Mouse (Mus musculus) lung, embryonic 15.5 days (tissue): ENCODE measurements at regions not wholly inside any gene's neighbourhood (a gene's known extent, or its start where the extent isn't known, plus 50 kb on each side); places are given as distances from the start of the nearest gene placed in this dataset.

ENCODE experiments used
- ATAC-seq: fragments of 200-750 bp; cut with Nextera tagmentation; 2 replicates; pipeline ENCODE4 v1.8.0; 2017; ENCODE audit warnings: moderate number of reproducible peaks, borderline replicate concordance; ENCODE audit not compliant: low FRiP score, low TSS enrichment; ENCODE audit errors: extremely low read depth
- H3K27ac ChIP-seq: fragments of 300-500 bp; sonication (generic); 2 replicates; pipeline ENCODE4 v1.5.1; 2015; ENCODE audit warnings: moderate library complexity, mild to moderate bottlenecking, inconsistent platforms
- H3K27me3 ChIP-seq: fragments of 300-500 bp; sonication (generic); 2 replicates; pipeline ENCODE4 v1.6.1; 2015; ENCODE audit warnings: inconsistent platforms
- H3K36me3 ChIP-seq: fragments of 300-500 bp; sonication (generic); 2 replicates; pipeline ENCODE4 v1.6.1; 2015; ENCODE audit warnings: inconsistent platforms
- H3K4me1 ChIP-seq: fragments of 300-500 bp; sonication (generic); 2 replicates; pipeline ENCODE4 v1.6.1; 2015; ENCODE audit warnings: inconsistent platforms
- H3K4me2 ChIP-seq: fragments of 300-500 bp; sonication (generic); 2 replicates; pipeline ENCODE4 v1.6.1; 2015; ENCODE audit warnings: inconsistent platforms, mild to moderate bottlenecking, moderate library complexity
- H3K4me3 ChIP-seq: fragments of 300-500 bp; sonication (generic); 2 replicates; pipeline ENCODE4 v1.5.1; 2015; ENCODE audit warnings: mild to moderate bottlenecking, inconsistent platforms
- H3K9ac ChIP-seq: fragments of 300-500 bp; sonication (generic); 2 replicates; pipeline ENCODE4 v1.6.1; 2015; ENCODE audit warnings: inconsistent platforms
- H3K9me3 ChIP-seq: fragments of 300-500 bp; sonication (generic); 2 replicates; pipeline ENCODE4 v1.6.1; 2016; ENCODE audit warnings: inconsistent platforms
- WGBS: fragments of 180-500 bp; shearing (Covaris S2); methylation state at CpG from one replicate; pipeline ENCODE4 v1.1.7; 2015; 5-methylcytosine and 5-hydroxymethylcytosine counted together

DNA sequence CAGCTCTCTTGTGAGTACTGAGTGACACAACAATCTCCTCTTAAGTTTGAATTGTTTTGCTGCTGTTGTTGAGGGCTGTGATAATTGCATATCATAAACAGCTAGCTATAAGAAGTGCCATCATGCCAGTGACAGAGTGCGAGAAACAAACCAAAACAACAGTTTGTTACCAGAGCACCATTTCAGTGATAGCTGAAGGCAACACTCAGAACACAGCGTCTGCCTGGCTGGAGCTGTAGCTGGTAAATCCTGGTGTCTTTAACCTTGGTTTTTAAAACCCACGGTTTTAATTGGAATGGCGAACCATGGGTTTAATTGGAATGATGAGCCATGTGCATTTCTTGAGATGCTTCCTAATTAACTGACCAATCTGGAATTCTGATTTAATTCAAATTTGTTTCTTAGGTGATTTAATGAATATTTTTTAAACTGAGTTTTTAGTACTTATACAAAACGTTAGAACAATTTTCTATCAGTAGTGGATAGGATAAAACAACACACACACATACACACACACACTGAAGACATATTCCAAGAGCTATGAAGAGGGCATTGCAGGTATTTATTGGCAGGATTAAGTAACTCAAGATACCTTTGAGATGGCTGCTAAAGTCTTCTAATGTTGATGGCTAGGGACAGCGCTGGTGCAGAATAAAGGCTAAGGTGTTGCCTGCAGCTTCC, 284.2 kb upstream of the Emcn start:
- Histone ChIP-seq H3K27me3 (no peaks in the 10 kb centered on the region), H3K9ac (no peak overlapping the region), H3K4me3 (no peak overlapping the region), H3K4me1 (no peaks in the 10 kb centered on the region), H3K4me2 (no peak overlapping the region), H3K27ac (no peak overlapping the region), H3K36me3 (no peaks in the 10 kb centered on the region), H3K9me3 (no peaks in the 10 kb centered on the region)
- 78% methylated on average over 6 of the region's 6 CpGs for WGBS
- ATAC-seq, result no peak

DNA sequence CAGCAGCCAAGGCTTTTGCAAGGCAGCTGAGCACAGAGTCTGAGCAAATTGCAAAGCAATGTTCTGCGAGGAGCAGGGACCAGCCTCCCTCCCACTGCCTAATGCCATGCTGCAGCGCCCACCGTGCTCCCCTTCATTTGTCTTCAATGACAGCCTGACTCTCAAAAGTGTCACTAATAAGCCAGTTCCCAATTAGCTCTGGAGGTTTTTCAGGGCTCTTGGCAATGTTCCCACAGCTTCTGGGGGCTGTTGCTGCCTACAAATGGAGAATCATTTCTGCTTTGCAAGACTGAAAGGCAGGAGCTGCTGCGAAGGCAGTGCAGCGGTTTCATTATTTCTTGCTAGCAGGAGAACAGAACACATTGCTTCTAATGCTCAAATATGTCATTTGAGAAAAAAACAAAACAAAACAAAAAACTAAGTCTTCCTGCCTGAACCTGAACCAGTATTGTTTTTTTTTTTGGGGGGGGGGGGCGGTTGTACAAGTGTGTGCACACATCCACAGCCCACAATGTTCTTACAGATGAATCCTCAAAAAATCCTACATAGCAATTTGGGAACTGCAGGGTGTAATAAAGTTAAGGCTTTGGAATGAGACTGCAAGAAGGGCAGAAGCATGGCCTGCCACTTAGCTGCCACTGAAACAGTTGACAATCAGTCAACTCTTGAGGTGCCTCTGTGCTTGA, 283.5 kb upstream of the Emcn start:
- Histone ChIP-seq H3K4me2 (no peak overlapping the region), H3K9ac (no peak overlapping the region), H3K4me1 (no peaks in the 10 kb centered on the region), H3K9me3 (no peaks in the 10 kb centered on the region), H3K27me3 (no peaks in the 10 kb centered on the region), H3K4me3 (no peak overlapping the region), H3K36me3 (no peaks in the 10 kb centered on the region), H3K27ac (no peak overlapping the region)
- no peak for ATAC-seq
- WGBS, result 51% methylated on average over 6 of the region's 6 CpGs

DNA sequence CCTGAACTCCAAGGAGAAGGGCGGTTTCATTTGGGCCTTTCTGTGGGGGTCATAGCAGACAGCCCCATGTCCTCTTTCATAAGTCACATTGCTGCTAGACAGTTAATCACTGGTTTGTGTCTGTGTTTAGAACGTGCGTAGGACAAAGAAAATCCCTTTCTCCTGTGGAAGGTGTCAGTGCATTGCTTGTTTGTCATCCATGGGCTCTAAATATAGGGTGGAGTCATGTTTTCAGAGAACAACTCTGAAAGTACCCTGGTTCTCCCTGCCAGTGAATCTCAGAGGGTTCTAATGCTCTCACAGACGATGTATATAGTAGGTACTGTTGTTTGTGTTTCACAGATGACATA, 283.0 kb upstream of the Emcn start:
- no peaks in the 10 kb centered on the region for H3K4me1 ChIP-seq
- H3K27me3 ChIP-seq, result no peaks in the 10 kb centered on the region
- H3K36me3 ChIP-seq, result no peaks in the 10 kb centered on the region
- no peak overlapping the region for H3K9ac ChIP-seq
- no peaks in the 10 kb centered on the region for H3K9me3 ChIP-seq
- no peak overlapping the region for H3K4me2 ChIP-seq
- no peak overlapping the region for H3K4me3 ChIP-seq
- WGBS, result 76% methylated on average over 4 of the region's 4 CpGs
- no peak for ATAC-seq
- H3K27ac ChIP-seq, result no peak overlapping the region

DNA sequence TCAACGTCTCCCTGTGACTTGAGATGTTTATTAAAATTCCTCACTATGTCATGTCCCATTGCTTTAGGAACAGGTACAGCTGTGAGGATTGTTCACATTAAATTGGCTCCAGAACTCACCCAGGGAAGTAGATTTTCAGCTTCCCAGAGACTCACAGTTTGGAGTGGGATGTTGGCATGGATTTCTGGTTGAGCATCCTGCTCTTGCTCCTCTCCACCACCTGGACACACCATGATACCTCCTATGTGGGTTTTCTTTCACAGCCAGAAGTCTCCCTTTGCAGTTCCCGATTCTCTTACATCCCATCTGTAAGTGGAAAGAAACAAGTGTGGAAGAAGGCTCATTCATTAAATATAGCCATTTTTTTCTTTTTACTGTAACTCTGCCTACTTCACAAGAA, 278.8 kb upstream of the Emcn start:
- Histone ChIP-seq H3K4me3 (no peak overlapping the region), H3K36me3 (no peaks in the 10 kb centered on the region), H3K4me1 (no peaks in the 10 kb centered on the region), H3K27ac (no peak overlapping the region), H3K27me3 (no peaks in the 10 kb centered on the region), H3K9ac (no peak overlapping the region), H3K9me3 (no peaks in the 10 kb centered on the region), H3K4me2 (no peak overlapping the region)
- WGBS, result 69% methylated on average over 2 of the region's 2 CpGs
- no peak for ATAC-seq

DNA sequence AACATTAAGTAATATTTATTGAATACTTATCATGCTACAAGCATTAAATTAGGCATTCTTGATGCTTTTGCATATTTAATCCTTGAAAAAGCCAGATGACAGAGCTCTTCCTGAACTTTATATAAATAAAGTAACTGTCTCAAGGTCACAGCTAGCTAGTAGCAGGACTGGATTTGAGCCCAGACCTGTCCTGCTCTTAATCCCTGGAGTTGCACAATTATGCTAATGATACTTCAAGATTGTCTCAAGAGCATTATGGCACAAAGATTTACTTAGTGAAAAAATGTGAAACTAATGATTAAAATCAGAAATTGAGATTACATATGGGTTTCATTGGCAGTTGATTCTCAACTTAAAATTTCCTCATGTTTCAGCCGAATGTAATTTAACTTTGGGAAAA, 273.5 kb upstream of the Emcn start:
- H3K4me3 ChIP-seq, result no peak overlapping the region
- WGBS, result 67% methylated on average over 1 of the region's 1 CpGs
- ATAC-seq, result no peak

DNA sequence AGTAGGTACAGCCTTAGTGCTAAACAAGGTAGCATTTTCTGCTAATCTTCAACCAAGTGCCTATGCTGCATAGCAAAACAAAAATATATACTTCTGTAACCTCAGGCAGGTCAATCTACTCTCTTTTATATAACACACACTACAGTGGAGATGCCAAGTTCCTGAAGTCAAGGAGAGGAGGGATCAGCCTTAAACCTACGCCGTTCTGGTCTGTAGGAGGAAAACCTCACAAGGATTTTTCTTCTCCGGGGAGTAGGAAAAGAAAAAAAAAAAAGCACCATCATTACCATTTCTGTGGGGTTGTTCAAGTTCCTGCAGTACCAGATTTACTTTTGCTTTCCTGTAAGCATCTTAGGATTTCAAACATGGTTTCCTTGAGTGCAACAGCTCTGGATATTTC, 271.5 kb upstream of the Emcn start:
- Histone ChIP-seq H3K36me3 (no peaks in the 10 kb centered on the region), H3K9me3 (no peaks in the 10 kb centered on the region), H3K4me2 (no peak overlapping the region), H3K27ac (no peak overlapping the region), H3K9ac (no peak overlapping the region), H3K27me3 (no peaks in the 10 kb centered on the region), H3K4me3 (no peak overlapping the region), H3K4me1 (no peaks in the 10 kb centered on the region)
- no peak for ATAC-seq
- 93% methylated on average over 3 of the region's 3 CpGs for WGBS

More for the DNA sequence above, 273.5 kb upstream of the Emcn start:
- Histone ChIP-seq H3K27ac (no peak overlapping the region), H3K4me1 (no peaks in the 10 kb centered on the region), H3K27me3 (no peaks in the 10 kb centered on the region), H3K36me3 (no peaks in the 10 kb centered on the region), H3K9ac (no peak overlapping the region), H3K9me3 (no peaks in the 10 kb centered on the region), H3K4me2 (no peak overlapping the region)

DNA sequence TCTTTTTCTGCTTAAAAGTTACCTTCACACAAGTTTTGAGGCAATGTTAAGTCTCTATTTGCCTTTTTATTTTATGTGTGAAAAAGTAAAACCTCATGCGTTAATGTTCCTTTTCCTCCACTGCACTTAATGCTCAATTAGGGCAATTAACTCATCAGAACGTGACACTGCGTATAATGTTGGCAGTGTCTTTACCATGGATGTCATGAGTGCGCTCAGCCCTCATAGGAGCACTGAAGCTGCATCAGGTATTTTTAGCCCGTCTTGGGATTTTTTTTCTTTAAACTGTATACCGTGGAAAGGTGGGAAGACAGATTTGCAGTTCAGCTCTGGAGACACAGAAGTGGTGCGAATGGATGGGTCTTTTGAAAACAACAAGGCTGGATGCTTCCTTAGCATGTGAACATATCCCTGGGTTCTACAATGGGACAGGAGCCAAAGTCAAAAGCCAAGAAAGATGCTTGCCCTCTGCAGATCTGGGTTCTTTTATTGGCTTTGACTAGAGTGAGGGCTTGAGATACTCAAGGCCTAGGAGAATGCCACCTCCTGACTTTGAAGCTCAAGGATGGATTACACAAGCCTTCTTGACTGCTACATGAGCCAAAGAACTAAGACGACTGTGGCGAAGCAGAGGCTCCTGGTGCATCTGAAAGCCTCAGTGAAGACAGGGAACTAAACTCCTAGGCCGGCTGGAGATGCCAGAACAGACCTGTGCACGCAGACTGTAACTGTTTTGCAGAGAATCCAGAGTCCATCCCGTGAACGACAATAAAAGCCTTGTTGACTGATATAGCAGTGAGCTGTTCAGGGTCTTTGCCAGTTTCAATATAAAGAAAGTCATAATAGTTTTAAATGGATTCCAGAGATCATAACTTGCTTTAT, 262.9 kb upstream of the Emcn start:
- WGBS, result 87% methylated on average over 13 of the region's 13 CpGs
- H3K9me3 ChIP-seq, result no peaks in the 10 kb centered on the region
- no peaks in the 10 kb centered on the region for H3K36me3 ChIP-seq
- no peak overlapping the region for H3K4me2 ChIP-seq
- no peaks in the 10 kb centered on the region for H3K27me3 ChIP-seq
- H3K27ac ChIP-seq, result no peak overlapping the region
- H3K9ac ChIP-seq, result no peak overlapping the region
- no peak overlapping the region for H3K4me3 ChIP-seq
- H3K4me1 ChIP-seq, result no peaks in the 10 kb centered on the region
- ATAC-seq, result no peak

DNA sequence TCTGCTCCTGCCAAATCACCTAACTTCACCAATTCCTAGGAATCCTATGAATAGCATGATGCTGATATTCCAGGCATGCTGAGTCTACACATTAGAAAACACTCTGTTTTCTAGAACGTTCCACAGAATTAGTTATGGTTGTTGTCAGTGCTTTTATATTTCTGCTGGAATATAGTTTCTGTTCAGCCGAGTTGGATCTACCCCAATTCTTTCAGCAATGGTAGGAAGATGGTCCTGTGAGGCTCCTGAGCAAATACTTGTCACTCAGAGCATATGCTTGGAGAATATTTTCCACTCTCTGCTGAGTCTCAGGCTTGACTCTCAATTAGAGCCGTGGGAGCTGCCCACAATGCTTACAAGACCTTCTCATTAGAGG, 262.3 kb upstream of the Emcn start:
- H3K27ac ChIP-seq, result no peak overlapping the region
- ATAC-seq, result no peak
- H3K27me3 ChIP-seq, result no peaks in the 10 kb centered on the region
- H3K9ac ChIP-seq, result no peak overlapping the region
- no peaks in the 10 kb centered on the region for H3K36me3 ChIP-seq
- H3K4me3 ChIP-seq, result no peak overlapping the region
- no peaks in the 10 kb centered on the region for H3K9me3 ChIP-seq
- no peak overlapping the region for H3K4me2 ChIP-seq
- no peaks in the 10 kb centered on the region for H3K4me1 ChIP-seq
- WGBS, result 74% methylated on average over 3 of the region's 3 CpGs

DNA sequence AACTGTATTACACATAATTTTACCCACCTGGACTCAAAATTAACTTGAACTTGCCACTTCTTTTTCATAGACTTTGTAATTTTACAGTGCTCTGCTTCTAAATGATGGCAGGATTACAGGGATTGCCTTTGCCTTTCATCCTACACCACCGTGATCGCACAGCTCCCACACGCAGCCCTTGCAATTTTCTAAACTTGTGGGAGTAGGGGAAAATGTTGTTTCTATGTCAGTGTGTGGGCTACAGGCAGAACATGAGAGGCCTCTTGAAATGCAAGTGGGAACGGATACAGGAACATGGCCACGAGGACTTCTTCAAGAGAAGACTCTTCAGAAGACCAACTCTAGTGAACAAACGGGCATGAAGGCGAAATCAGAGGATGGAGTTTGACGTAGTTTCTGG, 254.0 kb upstream of the Emcn start:
- ATAC-seq, result no peak
- Histone ChIP-seq H3K27ac (no peak overlapping the region), H3K36me3 (no peaks in the 10 kb centered on the region), H3K4me2 (no peak overlapping the region), H3K4me3 (no peak overlapping the region), H3K27me3 (no peaks in the 10 kb centered on the region), H3K9me3 (no peaks in the 10 kb centered on the region), H3K9ac (no peak overlapping the region), H3K4me1 (no peaks in the 10 kb centered on the region)
- WGBS, result 88% methylated on average over 8 of the region's 8 CpGs

DNA sequence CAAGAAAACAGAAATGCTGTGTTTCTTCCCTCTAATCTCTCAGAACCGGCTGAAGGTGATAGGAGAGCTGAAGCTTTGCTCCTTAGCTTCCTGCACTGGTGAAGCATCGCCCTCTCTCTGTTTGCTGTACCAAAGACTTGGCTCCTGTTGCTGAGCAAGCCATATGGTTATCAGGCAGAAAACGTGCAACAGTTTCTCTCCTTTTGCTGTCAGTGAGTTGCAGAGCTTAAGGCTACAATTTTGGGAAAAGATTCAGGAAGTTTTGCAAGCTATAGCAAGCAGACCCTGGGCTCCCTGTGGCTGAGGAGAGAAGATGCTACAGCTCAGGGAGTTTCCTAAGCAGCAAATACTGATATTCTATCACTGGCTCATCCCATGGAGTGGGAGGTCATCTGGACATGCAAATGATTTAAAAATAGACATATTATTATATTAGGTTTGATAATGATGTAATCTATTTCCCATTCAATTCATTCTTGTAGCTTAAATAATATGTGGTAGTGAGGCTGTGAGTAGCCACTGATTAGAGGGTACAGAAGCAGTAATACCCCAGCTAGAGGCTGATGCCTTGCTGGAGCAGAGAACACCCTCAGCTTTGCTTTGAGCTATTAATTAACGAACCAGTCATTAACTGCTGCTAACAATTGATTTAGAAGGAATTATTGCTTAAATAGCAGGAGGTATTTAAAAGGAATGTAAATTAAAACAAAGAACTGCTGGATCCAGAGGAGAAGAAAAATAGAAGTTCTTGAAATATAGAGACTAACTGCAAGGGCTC, 240.1 kb upstream of the Emcn start:
- H3K4me2 ChIP-seq, result no peak overlapping the region
- no peak for ATAC-seq
- no peaks in the 10 kb centered on the region for H3K27me3 ChIP-seq
- no peaks in the 10 kb centered on the region for H3K36me3 ChIP-seq
- H3K4me1 ChIP-seq, result no peaks in the 10 kb centered on the region
- no peak overlapping the region for H3K27ac ChIP-seq
- H3K9ac ChIP-seq, result no peak overlapping the region
- H3K4me3 ChIP-seq, result no peak overlapping the region
- WGBS, result 46% methylated on average over 4 of the region's 4 CpGs
- no peaks in the 10 kb centered on the region for H3K9me3 ChIP-seq

DNA sequence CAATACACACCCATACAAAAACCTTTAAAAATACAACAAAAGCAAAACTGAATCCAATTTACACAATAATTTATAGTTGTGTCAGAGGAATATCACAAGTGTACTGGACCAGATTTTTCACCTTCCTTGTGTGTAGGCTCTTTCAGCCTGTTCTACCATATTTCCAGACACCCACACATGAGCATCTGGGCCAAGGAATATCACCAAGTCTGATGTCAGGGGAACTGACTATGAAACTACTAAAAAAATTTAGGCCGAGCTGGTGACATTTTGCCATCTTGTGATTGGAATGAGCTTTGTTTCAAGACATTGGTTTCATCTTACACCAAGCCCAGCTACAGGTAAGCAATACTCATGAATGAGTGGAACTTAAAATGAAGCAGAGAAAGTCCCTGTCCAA, 234.9 kb upstream of the Emcn start:
- ATAC-seq, result no peak
- Histone ChIP-seq H3K9me3 (no peaks in the 10 kb centered on the region), H3K4me3 (no peak overlapping the region), H3K4me2 (no peak overlapping the region), H3K4me1 (no peaks in the 10 kb centered on the region), H3K27me3 (no peaks in the 10 kb centered on the region), H3K36me3 (no peaks in the 10 kb centered on the region), H3K27ac (no peak overlapping the region), H3K9ac (no peak overlapping the region)
- WGBS, result 84% methylated on average over 1 of the region's 1 CpGs

DNA sequence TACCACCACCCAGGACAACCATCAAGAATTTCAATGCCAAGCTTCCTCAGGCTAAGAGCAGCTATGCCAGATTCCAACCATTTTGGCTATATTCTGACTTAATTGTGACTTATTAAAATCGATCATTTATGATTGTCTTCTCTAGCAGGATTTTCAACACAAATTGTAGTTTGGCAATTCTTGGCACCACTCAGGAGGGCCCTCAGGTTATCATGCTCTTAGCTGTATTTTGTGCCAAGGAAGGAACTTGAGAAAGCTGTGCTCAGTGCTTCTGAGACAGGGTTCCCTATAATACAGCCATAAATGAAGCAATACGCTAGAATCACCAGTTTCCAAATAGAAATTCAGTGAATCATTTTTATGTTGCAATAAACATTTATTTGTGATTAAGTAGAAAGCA, 232.7 kb upstream of the Emcn start:
- Histone ChIP-seq H3K9me3 (no peaks in the 10 kb centered on the region), H3K9ac (no peak overlapping the region), H3K4me2 (no peak overlapping the region), H3K27me3 (no peaks in the 10 kb centered on the region), H3K4me1 (no peaks in the 10 kb centered on the region), H3K27ac (no peak overlapping the region), H3K4me3 (no peak overlapping the region), H3K36me3 (no peaks in the 10 kb centered on the region)
- WGBS, result 85% methylated on average over 2 of the region's 2 CpGs
- ATAC-seq, result no peak
